Mouse (Mus musculus) CH12.LX (cell line): ENCODE results near the gene Cars. TPM values are rescaled to one million over a fixed set of nuclear protein-coding genes. Genes with fewer than 3 reads are reported as not detected.

Experiments
- DNase-seq: peaks from one replicate; pipeline ENCODE4 v3.0.0-alpha.2; 2013; ENCODE audit errors: extremely low read depth
- H3K27ac ChIP-seq: 2 replicates; pipeline ENCODE4 v1.5.1; 2012; ENCODE audit warnings: low read depth, mild to moderate bottlenecking, control low read depth, moderate library complexity; ENCODE audit not compliant: insufficient read depth
- H3K27me3 ChIP-seq: replicated peaks from 2 replicates; pipeline ENCODE3; 2012; ENCODE audit warnings: inconsistent platforms
- H3K36me3 ChIP-seq, 2 experiments: replicated peaks in 1 of 2; 2 replicates each; pipeline versions ENCODE3 to v1.6.1; 2012; ENCODE audit warnings: inconsistent platforms in 1 of 2, low read length in 1 of 2, mild to moderate bottlenecking in 1 of 2, mixed read lengths in 1 of 2, moderate library complexity in 1 of 2; ENCODE audit not compliant: control insufficient read depth in 1 of 2, insufficient read depth in 1 of 2
- H3K4me1 ChIP-seq, 2 experiments: 2 replicates each; pipeline ENCODE4 v1.6.1; 2012; ENCODE audit warnings: inconsistent platforms in 1 of 2, moderate library complexity in 1 of 2; ENCODE audit not compliant: insufficient read depth in 2 of 2, control insufficient read depth in 1 of 2
- H3K4me2 ChIP-seq: 2 replicates; pipeline ENCODE4 v1.6.1; 2012; ENCODE audit warnings: low read depth, mild to moderate bottlenecking, control low read depth; ENCODE audit not compliant: poor library complexity, insufficient read depth, severe bottlenecking
- H3K4me3 ChIP-seq, 3 experiments: fragments of 150-350 bp in 1 of 3; sonication (generic) in 1 of 3; replicated peaks in 1 of 3; 2 replicates each; pipeline versions ENCODE3 to v1.5.1; 2011 to 2012; ENCODE audit warnings: low read depth in 2 of 3, low read length in 2 of 3, mild to moderate bottlenecking in 2 of 3, moderate library complexity in 2 of 3, control low read depth in 1 of 3, improper control_type of control experiment in 1 of 3, inconsistent platforms in 1 of 3, mixed read lengths in 1 of 3; ENCODE audit not compliant: poor library complexity in 1 of 3
- H3K79me2 ChIP-seq: replicated peaks from 2 replicates; pipeline ENCODE4 v1.6.1; 2012; ENCODE audit warnings: mild to moderate bottlenecking, moderate library complexity; ENCODE audit not compliant: control insufficient read depth, poor library complexity, insufficient read depth, severe bottlenecking; ENCODE audit errors: extremely low read depth
- H3K9ac ChIP-seq: 2 replicates; pipeline ENCODE4 v1.6.1; 2012; ENCODE audit warnings: low read depth, mild to moderate bottlenecking, control low read depth, moderate library complexity; ENCODE audit not compliant: insufficient read depth
- H3K9me3 ChIP-seq: replicated peaks from 2 replicates; pipeline ENCODE3; 2012; ENCODE audit warnings: low read length, inconsistent platforms, mixed read lengths
- BHLHE40 ChIP-seq: IDR thresholded peaks from 2 replicates; pipeline ENCODE4 v1.6.1; 2011; ENCODE audit warnings: mild to moderate bottlenecking, low read depth, low read length, improper control_type of control experiment
- CHD1 ChIP-seq: IDR thresholded peaks from 2 replicates; pipeline ENCODE4 v1.6.1; 2012; ENCODE audit warnings: low read depth, low read length, improper control_type of control experiment, inconsistent platforms
- CHD2 ChIP-seq: IDR thresholded peaks from 2 replicates; pipeline ENCODE4 v1.6.1; 2011; ENCODE audit warnings: low read length, improper control_type of control experiment
- ELF1 ChIP-seq: IDR thresholded peaks from 2 replicates; pipeline ENCODE4 v1.6.1; 2014; ENCODE audit warnings: low read depth, mild to moderate bottlenecking, inconsistent platforms, low read length, improper control_type of control experiment
- HCFC1 ChIP-seq: IDR thresholded peaks from 2 replicates; pipeline ENCODE4 v1.6.1; 2012; ENCODE audit warnings: low read depth, mild to moderate bottlenecking, inconsistent platforms, low read length, improper control_type of control experiment
- IRF4 ChIP-seq: IDR thresholded peaks from 2 replicates; pipeline ENCODE4 v1.6.1; 2014; ENCODE audit warnings: low read depth, mild to moderate bottlenecking, inconsistent platforms, low read length, improper control_type of control experiment
- KAT2A ChIP-seq: IDR thresholded peaks from 2 replicates; pipeline ENCODE4 v1.6.1; 2012; ENCODE audit warnings: low read length, improper control_type of control experiment, inconsistent platforms; ENCODE audit not compliant: insufficient replicate concordance
- MAFK ChIP-seq: IDR thresholded peaks from 2 replicates; pipeline ENCODE4 v1.6.1; 2011; ENCODE audit warnings: low read length, improper control_type of control experiment; ENCODE audit not compliant: insufficient replicate concordance
- MAX ChIP-seq: IDR thresholded peaks from 2 replicates; pipeline ENCODE4 v1.6.1; 2011; ENCODE audit warnings: low read length, improper control_type of control experiment
- MAZ ChIP-seq: IDR thresholded peaks from 2 replicates; pipeline ENCODE4 v1.6.1; 2012; ENCODE audit warnings: low read depth, mild to moderate bottlenecking, inconsistent platforms, low read length, improper control_type of control experiment, moderate library complexity
- MEF2A ChIP-seq: IDR thresholded peaks from 2 replicates; pipeline ENCODE4 v1.6.1; 2014; ENCODE audit warnings: low read depth, mild to moderate bottlenecking, inconsistent platforms, low read length, improper control_type of control experiment, borderline replicate concordance
- MXI1 ChIP-seq: IDR thresholded peaks from 2 replicates; pipeline ENCODE4 v1.6.1; 2011; ENCODE audit warnings: mild to moderate bottlenecking, low read depth, low read length, improper control_type of control experiment
- MYC ChIP-seq: IDR thresholded peaks from 2 replicates; pipeline ENCODE4 v1.6.1; 2011; ENCODE audit warnings: low read depth, mild to moderate bottlenecking, improper control_type of control experiment, low read length
- NELFE ChIP-seq: IDR thresholded peaks from 2 replicates; pipeline ENCODE4 v1.6.1; 2011; ENCODE audit warnings: low read depth, low read length, improper control_type of control experiment
- NRF1 ChIP-seq: IDR thresholded peaks from 2 replicates; pipeline ENCODE4 v1.6.1; 2014; ENCODE audit warnings: low read depth, mild to moderate bottlenecking, inconsistent platforms, low read length, improper control_type of control experiment, moderate library complexity
- POLR2A ChIP-seq: IDR thresholded peaks from 2 replicates; pipeline ENCODE4 v1.6.1; 2011; ENCODE audit warnings: low read depth, mild to moderate bottlenecking, improper control_type of control experiment, low read length
- POLR2AphosphoS2 ChIP-seq: IDR thresholded peaks from 2 replicates; pipeline ENCODE4 v1.6.1; 2011; ENCODE audit warnings: low read depth, low read length, improper control_type of control experiment
- SMC3 ChIP-seq: IDR thresholded peaks from 2 replicates; pipeline ENCODE4 v1.6.1; 2011; ENCODE audit warnings: low read depth, low read length, improper control_type of control experiment
- TBP ChIP-seq: conservative IDR thresholded peaks from 2 replicates; pipeline ENCODE4 v1.6.1; 2011; ENCODE audit warnings: low read depth, low read length, improper control_type of control experiment
- TCF12 ChIP-seq: IDR thresholded peaks from 2 replicates; pipeline ENCODE4 v1.6.1; 2014; ENCODE audit warnings: low read depth, mild to moderate bottlenecking, inconsistent platforms, low read length, improper control_type of control experiment
- UBTF ChIP-seq: IDR thresholded peaks from 2 replicates; pipeline ENCODE4 v1.6.1; 2012; ENCODE audit warnings: low read depth, mild to moderate bottlenecking, inconsistent platforms, low read length, improper control_type of control experiment, moderate library complexity
- ZC3H11A ChIP-seq: IDR thresholded peaks from 2 replicates; pipeline ENCODE4 v1.6.1; 2012; ENCODE audit warnings: low read depth, mild to moderate bottlenecking, inconsistent platforms, low read length, improper control_type of control experiment
- ZMIZ1 ChIP-seq: IDR thresholded peaks from 2 replicates; pipeline ENCODE4 v1.6.1; 2012; ENCODE audit warnings: low read depth, mild to moderate bottlenecking, inconsistent platforms, low read length, improper control_type of control experiment
- dilution Hi-C: fragments of 300-500 bp; cut with MboI; formaldehyde crosslinking; loops from 2 replicates; pipeline ENCODE4 v1.14.3; 2020; ENCODE audit warnings: low sequenced_read_pairs; ENCODE audit not compliant: extremely low pct_unique_long_range_greater_than_20kb, extremely low pct_ligation_motif_present
- in situ Hi-C: fragments of 300-500 bp; cut with MboI; formaldehyde crosslinking; loops from 3 replicates; pipeline ENCODE4 v1.14.3; 2019; ENCODE audit warnings: low sequenced_read_pairs, low pct_ligation_motif_present, low pct_unique_long_range_greater_than_20kb, mixed read lengths
- polyA plus RNA-seq: library from polyadenylated mRNA; unstranded; fragments of >175 nt; gene quantifications from 2 replicates; pipeline ENCODE4 v1.2.1, GENCODE M21; 2012; ENCODE audit warnings: low read depth; ENCODE audit not compliant: insufficient read length
- total RNA-seq, 2 experiments: library from RNA; depleted of rRNA; stranded (reverse); fragments of 300-350 nt in 1 of 2; fragments of >200 nt in 1 of 2; gene quantifications; 2 replicates each; pipeline ENCODE4 v1.2.3; 2012 to 2014

The Cars gene
- total and polyA plus RNA-seq, 3 experiments = 118 to 222 (median 170) TPM

DNA sequence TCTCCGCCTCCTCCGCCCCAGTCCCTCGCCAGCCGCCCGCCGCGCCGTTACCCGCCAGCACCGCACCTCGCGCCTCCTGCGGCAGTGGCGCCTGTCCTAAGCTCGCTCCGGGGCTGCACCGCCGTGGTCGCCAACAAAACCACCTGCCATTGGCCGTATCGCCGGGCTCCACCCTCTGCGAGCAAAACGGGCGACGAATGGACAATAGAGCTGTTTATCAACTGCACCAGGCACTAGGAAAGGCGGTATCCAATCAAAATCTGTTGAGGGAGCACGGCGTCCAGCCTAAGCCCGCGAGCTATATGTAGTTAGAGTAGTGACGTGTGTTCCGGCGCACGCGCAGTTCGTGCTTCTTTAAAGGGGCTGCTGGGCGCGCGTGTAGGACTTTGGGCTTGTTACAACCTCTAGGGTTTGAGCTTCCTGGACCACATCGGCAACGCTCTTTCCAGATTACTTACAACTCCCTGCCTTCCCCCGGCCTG is 50.9 kb downstream of the Cars start, which contains the start of gene Nap1l4:
TSS of gene Nap1l4 (minus strand) at position 131 of the 482 bp plus-strand sequence.
- no peaks in the 10 kb centered on the region for H3K27me3 ChIP-seq
- peak within 1 kb of the TSS; percentile 89 for H3K27ac ChIP-seq
- H3K9ac ChIP-seq = peak within 1 kb of the TSS; percentile 83
- H3K79me2 ChIP-seq = peaks cover 36% of the 10 kb centered on the region
- peaks cover 13 to 43% of the 10 kb centered on the region in 2 experiments for H3K36me3 ChIP-seq
- H3K4me1 ChIP-seq = peaks cover 0 to 41% of the 10 kb centered on the region in 2 experiments; a peak in 2 of 4 replicates
- in situ Hi-C loops (no loop called here), dilution Hi-C loops (no loop called here)
- no peaks in the 10 kb centered on the region for H3K9me3 ChIP-seq
- peak within 1 kb of the TSS; percentile 83 to 97 (median 92) for H3K4me3 ChIP-seq
- peak; percentile 82; the same call in 1 of the 2 replicates for TF ChIP-seq KAT2A
- no peak for TF ChIP-seq UBTF
- peak; percentile 67 for TF ChIP-seq BHLHE40
- TF ChIP-seq NELFE = peak; percentile 96
- peak; percentile 95 for TF ChIP-seq CHD2
- peak; percentile 5; the same call in 1 of the 2 replicates for TF ChIP-seq MEF2A
- peak; percentile 79; the same call in 1 of the 2 replicates for TF ChIP-seq MAX
- peak; percentile 67; the same call in 1 of the 2 replicates for TF ChIP-seq TCF12
- TF ChIP-seq ZMIZ1 = peak; percentile 87
- TF ChIP-seq MAZ = 0 out of 2 replicates have a peak, but pooled peaks have one; percentile 22
- no peak for TF ChIP-seq CHD1
- peak; percentile 96 for TF ChIP-seq POLR2A
- TF ChIP-seq ZC3H11A = no peak
- TF ChIP-seq SMC3 = no peak
- TF ChIP-seq TBP = peak; percentile 90
- peak; percentile 81 for TF ChIP-seq ELF1
- TF ChIP-seq IRF4 = no peak; the same call in 1 of the 2 replicates
- peak; percentile 94 for TF ChIP-seq NRF1
- peak; percentile 83 for TF ChIP-seq HCFC1
- TF ChIP-seq MAFK = no peak
- TF ChIP-seq MXI1 = peak; percentile 90
- peak; percentile 92 for TF ChIP-seq MYC
- TF ChIP-seq POLR2AphosphoS2 = peak; percentile 88
- DNase-seq = peak; percentile 99
- peak within 1 kb of the TSS; percentile 44 for H3K4me2 ChIP-seq
